Mouse (Mus musculus): ENCODE data around the gene Uaca.

The Uaca gene

DNA sequence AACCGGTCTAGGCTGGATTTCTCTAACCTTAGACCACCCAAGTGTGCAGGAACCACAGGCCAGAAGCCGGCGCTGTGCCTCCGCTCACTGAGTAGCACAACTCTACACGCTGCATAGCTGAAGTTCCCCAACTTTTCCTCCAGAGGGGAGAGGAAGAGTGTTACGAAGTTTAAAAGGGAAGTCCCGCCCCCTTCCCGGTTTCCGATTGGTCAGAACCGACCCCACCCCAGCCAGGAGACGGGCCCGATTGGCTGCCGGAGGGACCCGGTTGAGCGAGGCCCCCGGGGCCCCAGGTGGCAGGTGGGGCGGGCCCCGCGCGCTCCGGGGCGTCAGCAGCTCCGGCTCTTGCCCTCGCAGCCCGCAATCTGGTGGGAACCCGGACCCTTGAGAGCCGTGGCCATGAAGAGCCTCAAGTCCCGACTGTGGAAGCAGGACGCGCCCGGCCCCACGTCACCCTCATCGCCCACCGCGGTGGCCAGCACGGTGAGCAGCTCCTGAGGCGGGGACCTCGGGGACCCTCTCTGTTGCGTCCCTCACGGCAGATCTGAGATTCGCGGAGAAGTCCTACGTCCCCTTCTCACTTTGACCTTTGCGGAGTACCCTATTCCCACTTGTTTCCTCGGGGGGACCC lies at the start of gene Uaca:
Uaca (plus strand) TSS at position 333 of the 631 bp plus-strand sequence.
- DNase-seq (ENCODE audit: low spot score): peak; percentile 91

- DNase-seq (ENCODE audit: low spot score): no peak
Observed at GRCm38 (mm10) chr9:60744971-60745370, 49.4 kb upstream of the Uaca start.

DNA sequence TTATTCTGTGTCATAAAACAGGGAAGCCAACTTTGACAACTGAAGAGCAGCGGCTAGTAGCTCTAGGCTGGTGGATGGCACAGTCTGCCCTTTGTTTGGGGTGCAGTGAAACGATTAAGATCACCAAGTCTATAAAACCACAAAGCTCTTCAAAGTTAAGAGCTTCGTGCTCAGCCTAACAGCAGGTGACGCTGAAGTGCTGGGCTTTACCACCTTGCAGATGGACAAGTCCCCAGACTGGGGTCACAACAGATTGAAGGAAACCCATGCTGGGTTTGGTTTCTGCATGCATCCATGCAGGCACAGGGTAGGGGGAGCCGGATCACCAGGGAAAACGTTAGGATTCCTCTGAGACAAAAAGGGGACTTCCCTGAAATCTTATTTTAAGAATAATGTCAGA lies 47.8 kb upstream of the Uaca start:
- DNase-seq (ENCODE audit: low spot score): no peak

DNA sequence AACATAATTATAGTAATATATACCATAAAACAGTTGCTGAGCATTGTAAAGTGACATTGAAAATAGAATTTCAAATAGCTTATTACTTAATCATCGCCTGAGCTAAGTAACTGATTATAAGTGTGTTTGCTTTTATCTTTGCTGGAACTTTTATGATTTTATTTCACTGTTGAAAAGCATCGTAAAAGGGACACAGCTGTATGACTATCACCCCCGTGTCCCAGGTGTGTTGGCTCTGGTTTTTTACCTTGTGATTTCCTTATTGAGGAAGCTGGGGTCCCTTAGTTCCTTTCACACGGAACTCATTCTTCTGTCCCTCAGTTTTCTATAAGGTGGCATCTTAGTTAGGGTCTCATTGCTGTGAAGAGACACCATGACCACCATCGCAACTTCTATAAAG lies 46.7 kb upstream of the Uaca start:
- DNase-seq (ENCODE audit: low spot score): no peak

GRCm38 (mm10) chr9:60748191-60748590 lies 46.2 kb upstream of the Uaca start:
- no peak for DNase-seq (ENCODE audit: low spot score)

DNA sequence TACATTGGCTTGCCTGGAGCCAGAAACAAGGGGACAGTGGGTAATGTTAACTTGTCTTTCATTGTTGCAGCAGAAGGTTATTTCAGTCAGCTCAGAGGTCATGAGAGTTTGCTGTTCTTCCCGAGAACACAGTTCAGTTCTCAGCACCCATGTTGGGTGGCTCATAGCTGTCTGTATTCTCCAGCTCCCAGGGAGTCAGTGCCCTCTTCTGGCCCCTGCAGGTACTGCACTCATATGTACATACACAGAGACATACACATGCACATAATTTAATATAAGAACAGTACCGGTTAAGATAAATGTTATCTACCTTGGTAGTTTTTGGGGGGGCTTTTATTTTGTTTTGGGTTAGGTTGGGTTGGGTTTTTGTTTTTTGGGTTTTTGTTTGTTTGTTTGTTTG lies 45.2 kb upstream of the Uaca start:
- no peak for DNase-seq (ENCODE audit: low spot score)

DNA sequence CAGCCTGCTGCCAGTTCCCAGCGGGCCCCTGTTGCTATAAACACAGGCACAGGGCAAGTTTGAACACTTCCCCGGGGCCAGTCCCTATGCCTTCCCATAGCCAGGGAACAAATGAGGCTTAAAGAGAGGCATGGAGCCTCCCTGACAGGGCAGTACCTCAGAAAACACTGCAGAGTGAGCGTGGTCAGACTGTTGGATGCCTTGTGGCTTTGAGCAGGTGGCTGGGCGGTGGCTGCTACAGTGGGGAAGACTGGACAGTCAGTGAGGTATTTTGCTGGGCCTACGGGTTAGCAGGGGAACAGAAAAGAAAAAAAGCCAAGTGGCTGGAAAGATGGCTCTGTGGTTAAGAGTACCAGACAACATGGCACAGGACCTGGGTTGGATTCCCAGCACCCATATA lies 43.2 kb upstream of the Uaca start:
- no peak for DNase-seq (ENCODE audit: low spot score)

- DNase-seq (ENCODE audit: low spot score): no peak
Observed at GRCm38 (mm10) chr9:60751971-60752370, 42.4 kb upstream of the Uaca start.

- DNase-seq (ENCODE audit: low spot score): no peak
Observed at GRCm38 (mm10) chr9:60752636-60753035, 41.7 kb upstream of the Uaca start.

DNA sequence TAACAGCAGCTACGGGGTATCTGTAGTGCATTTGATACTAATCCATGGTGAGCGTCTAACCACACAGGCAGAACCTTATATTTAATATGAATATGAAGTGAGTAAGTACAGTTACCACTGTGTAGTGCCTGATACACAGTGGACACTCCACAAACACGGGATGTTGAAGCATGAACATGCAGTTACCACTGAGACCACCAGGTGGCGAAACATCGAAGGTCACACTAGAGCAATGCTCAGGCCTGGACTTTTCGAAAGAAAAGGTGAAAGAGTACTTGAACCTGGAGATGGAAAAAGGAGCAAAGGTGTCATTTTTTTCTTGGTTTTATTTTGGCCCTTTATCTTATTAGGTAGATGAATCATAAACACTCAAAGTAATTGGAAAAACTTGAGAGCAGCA lies 38.1 kb upstream of the Uaca start:
- peak; percentile 88 for DNase-seq (ENCODE audit: low spot score)

GRCm38 (mm10) chr9:60756866-60757740 lies 37.2 kb upstream of the Uaca start:
- no peak for DNase-seq (ENCODE audit: low spot score)

GRCm38 (mm10) chr9:60757817-60758216 lies 36.5 kb upstream of the Uaca start:
- DNase-seq (ENCODE audit: low spot score): peak; percentile 78

GRCm38 (mm10) chr9:60759436-60760007 lies 34.8 kb upstream of the Uaca start:
- no peak for DNase-seq (ENCODE audit: low spot score)

DNA sequence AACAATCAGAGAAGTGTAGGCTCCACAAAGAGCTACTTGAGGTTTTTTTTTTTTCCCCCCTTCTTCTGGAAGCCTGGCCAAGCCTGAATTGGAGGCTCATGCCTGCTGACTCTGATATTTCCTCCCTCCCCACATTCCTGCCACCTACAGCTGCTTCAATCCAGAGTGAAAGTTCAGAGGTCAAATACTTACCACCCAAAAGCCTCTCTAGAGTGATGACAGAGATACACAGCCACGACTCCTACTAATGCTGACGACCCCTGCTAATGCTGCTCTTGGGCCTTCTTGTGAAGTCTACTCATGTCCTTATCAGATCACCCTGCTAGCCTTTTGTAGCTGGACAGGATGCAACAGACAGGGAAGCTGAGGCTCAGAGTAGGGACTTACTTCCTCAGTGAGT lies 29.2 kb upstream of the Uaca start:
- peak; percentile 55 for DNase-seq (ENCODE audit: low spot score)

DNA sequence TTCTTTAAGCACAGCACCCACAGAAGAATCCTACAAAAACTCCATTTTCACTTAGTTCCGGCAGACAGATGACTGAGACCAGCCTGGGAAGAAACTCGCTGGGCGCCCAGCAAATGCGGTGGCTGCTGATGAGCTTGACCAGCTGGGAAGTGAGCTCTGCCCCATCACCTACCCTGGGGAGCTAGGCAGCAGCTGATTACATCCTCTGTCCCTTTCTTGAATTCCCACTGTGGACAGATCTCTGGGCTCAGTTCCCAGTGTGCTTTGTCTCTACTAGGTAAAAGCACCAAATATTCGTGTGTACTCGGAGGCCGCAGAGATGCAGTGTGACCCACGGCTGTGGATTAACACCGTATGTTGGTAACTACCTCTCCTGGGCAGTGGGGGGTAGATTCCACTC lies 25.9 kb upstream of the Uaca start:
- DNase-seq (ENCODE audit: low spot score): no peak

- no peak for DNase-seq (ENCODE audit: low spot score)
Observed at GRCm38 (mm10) chr9:60769711-60770111, 24.6 kb upstream of the Uaca start.

GRCm38 (mm10) chr9:60773713-60774112 lies 20.6 kb upstream of the Uaca start:
- no peak for DNase-seq (ENCODE audit: low spot score)

GRCm38 (mm10) chr9:60776899-60777298 lies 17.4 kb upstream of the Uaca start:
- DNase-seq (ENCODE audit: low spot score): no peak

DNA sequence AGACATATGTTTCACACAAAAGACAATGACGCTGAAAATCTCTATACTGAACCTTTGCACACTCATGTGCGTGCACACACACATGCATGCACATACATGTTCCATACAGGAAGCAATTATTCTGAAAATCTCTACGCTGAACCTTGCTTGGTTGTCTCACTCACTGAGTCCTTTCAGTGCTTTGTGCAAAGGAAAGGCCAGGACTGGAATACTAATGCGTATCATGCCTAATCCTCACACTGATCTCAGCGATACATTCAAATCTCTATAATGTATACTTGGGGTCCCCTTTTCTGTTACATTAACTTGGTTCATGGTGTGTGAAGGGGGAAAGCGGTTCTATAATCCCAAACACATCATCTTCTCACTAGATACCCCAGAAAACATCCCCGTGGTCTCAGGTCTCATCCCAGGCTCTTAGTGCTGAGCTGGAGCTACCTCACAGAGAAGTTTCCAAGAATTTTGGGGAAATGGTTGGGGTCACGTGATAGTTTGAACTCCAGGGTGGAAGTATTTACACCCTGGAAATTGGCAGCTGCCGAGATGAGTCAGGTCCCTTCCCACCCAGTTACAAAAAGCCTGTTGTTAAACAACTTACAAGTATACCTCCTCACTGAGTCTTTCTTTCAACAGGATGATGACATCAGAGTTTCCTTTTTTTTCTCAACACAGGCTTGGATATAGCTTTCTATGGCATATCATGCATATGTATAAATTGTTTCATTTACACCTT lies 12.1 kb upstream of the Uaca start:
- DNase-seq (ENCODE audit: low spot score): no peak

DNA sequence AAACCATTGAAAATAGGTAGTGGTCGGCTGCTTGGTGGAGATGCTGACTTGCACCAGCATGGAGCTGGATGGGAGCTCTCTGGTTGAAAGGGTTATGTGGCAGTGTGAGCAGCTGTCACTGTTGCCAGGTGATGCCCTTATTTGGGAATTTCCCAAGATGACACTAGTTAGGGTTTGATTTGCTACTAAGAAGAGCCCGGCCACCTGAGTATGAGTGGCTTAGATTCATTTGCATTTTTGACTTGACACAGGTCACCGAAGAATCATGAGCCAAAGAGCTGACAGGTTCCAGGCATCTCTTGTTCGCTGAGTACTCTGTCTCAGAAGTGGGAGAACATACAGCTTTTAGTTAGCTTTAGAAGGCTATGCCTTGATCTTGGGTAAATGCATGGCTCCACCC lies 9.3 kb upstream of the Uaca start:
- DNase-seq (ENCODE audit: low spot score): no peak

- DNase-seq (ENCODE audit: low spot score): no peak
Observed at GRCm38 (mm10) chr9:60787517-60788110, 6.7 kb upstream of the Uaca start.

GRCm38 (mm10) chr9:60790282-60790681 lies 4.1 kb upstream of the Uaca start:
- no peak for DNase-seq (ENCODE audit: low spot score)

Measured in embryo, embryonic 10 days (tissue).